ENCODE assay signal across 21 mouse cellular contexts in genomic region chr2:6423661-6424550, GRCm38 (mm10).
DNase-seq lines count a peak whose midpoint lies in the region; ATAC-seq lines count a peak whose summit lies in the region.
"Had no signal": no experiment of that assay in that cellular context is flagged by ENCODE, and none has a peak within 500 bp of the region (broad histone marks: within the 10 kb centered on the region; RNA-seq: fewer than 3 reads in every experiment).

No protein-coding gene starts in this region.

- H3K4me2 ChIP-seq in heart, embryonic 11.5 days: no peak overlapping the region
- no peak overlapping the region for H3K4me2 ChIP-seq in liver, embryonic 11.5 days
- no peak overlapping the region for H3K4me2 ChIP-seq in midbrain, embryonic 14.5 days (ENCODE audit: low read length)
- H3K4me2 ChIP-seq: embryonic facial prominence, embryonic 13.5 days; forebrain, embryonic 12.5 days; hindbrain, embryonic 15.5 days had no signal

- H3K27ac ChIP-seq in heart, embryonic 10.5 days: no peak overlapping the region
- no peak overlapping the region for H3K27ac ChIP-seq in heart, embryonic 11.5 days (ENCODE audit: low read depth, low read length)
- no peak overlapping the region for H3K27ac ChIP-seq in liver, embryonic 11.5 days (ENCODE audit: low read depth, low read length)
- no peak overlapping the region for H3K27ac ChIP-seq in midbrain, embryonic 14.5 days (replicated peaks; ENCODE audit: low read depth, low read length)
- H3K27ac ChIP-seq: embryonic facial prominence, embryonic 13.5 days; forebrain, embryonic 12.5 days; gastrocnemius, adult 2 months; hindbrain, embryonic 10.5 days; hindbrain, embryonic 15.5 days had no signal

- ATAC-seq in heart, embryonic 11.5 days (replicated peaks; ENCODE audit: insufficient number of reproducible peaks, low FRiP score, low TSS enrichment): no peak
- ATAC-seq in liver, embryonic 11.5 days (replicated peaks; ENCODE audit: low FRiP score): no peak
- ATAC-seq in midbrain, embryonic 14.5 days (ENCODE audit: low FRiP score, low TSS enrichment): no peak
- ATAC-seq: CD4-positive, CD25-positive, alpha-beta regulatory T cell, adult 4 months; forebrain, embryonic 16.5 days had no signal

- no peak overlapping the region for H3K4me3 ChIP-seq in heart, embryonic 10.5 days
- no peak overlapping the region for H3K4me3 ChIP-seq in heart, embryonic 11.5 days (ENCODE audit: low read depth, low read length)
- no peak overlapping the region for H3K4me3 ChIP-seq in liver, embryonic 11.5 days (ENCODE audit: low read depth, low read length)
- no peak overlapping the region for H3K4me3 ChIP-seq in midbrain, embryonic 14.5 days (replicated peaks; ENCODE audit: low read depth, low read length)
- H3K4me3 ChIP-seq: embryonic facial prominence, embryonic 13.5 days; forebrain, embryonic 12.5 days; gastrocnemius, adult 2 months; hindbrain, embryonic 10.5 days; hindbrain, embryonic 15.5 days had no signal

- no peaks in the 10 kb centered on the region for H3K27me3 ChIP-seq in heart, embryonic 10.5 days (ENCODE audit: insufficient read depth, poor library complexity, severe bottlenecking)
- H3K27me3 ChIP-seq in heart, embryonic 11.5 days (ENCODE audit: control insufficient read depth, insufficient read depth, low read length): no peaks in the 10 kb centered on the region
- H3K27me3 ChIP-seq in liver, embryonic 11.5 days (replicated peaks; ENCODE audit: control insufficient read depth, insufficient read depth, low read length): no peaks in the 10 kb centered on the region
- no peaks in the 10 kb centered on the region for H3K27me3 ChIP-seq in midbrain, embryonic 14.5 days (ENCODE audit: control insufficient read depth, insufficient read depth, low read length)
- H3K27me3 ChIP-seq: embryonic facial prominence, embryonic 13.5 days; forebrain, embryonic 12.5 days; hindbrain, embryonic 15.5 days had no signal

- H3K4me1 ChIP-seq in heart, embryonic 10.5 days: no peaks in the 10 kb centered on the region
- no peaks in the 10 kb centered on the region for H3K4me1 ChIP-seq in heart, embryonic 11.5 days (ENCODE audit: control insufficient read depth, insufficient read depth, low read length)
- H3K4me1 ChIP-seq in liver, embryonic 11.5 days (replicated peaks; ENCODE audit: control insufficient read depth, insufficient read depth, low read length): no peaks in the 10 kb centered on the region
- H3K4me1 ChIP-seq in midbrain, embryonic 14.5 days (ENCODE audit: control insufficient read depth, insufficient read depth, low read length): no peaks in the 10 kb centered on the region
- H3K4me1 ChIP-seq: embryonic facial prominence, embryonic 13.5 days; forebrain, embryonic 12.5 days; hindbrain, embryonic 10.5 days; hindbrain, embryonic 15.5 days had no signal

- peaks cover 34% of the 10 kb centered on the region; the same call in 1 of the 2 replicates for H3K36me3 ChIP-seq in heart, embryonic 10.5 days
- H3K36me3 ChIP-seq in heart, embryonic 11.5 days (ENCODE audit: control insufficient read depth, insufficient read depth, low read length): no peaks in the 10 kb centered on the region; the same call in 1 of the 2 replicates
- H3K36me3 ChIP-seq in liver, embryonic 11.5 days (ENCODE audit: control insufficient read depth, insufficient read depth, low read length): peaks cover 13% of the 10 kb centered on the region; the same call in 1 of the 2 replicates
- peaks cover 31% of the 10 kb centered on the region for H3K36me3 ChIP-seq in midbrain, embryonic 14.5 days (ENCODE audit: control insufficient read depth, insufficient read depth, low read length)

- H3K9me3 ChIP-seq in heart, embryonic 10.5 days: no peaks in the 10 kb centered on the region
- no peaks in the 10 kb centered on the region for H3K9me3 ChIP-seq in heart, embryonic 11.5 days (replicated peaks; ENCODE audit: control insufficient read depth, low read length)
- no peaks in the 10 kb centered on the region for H3K9me3 ChIP-seq in liver, embryonic 11.5 days (ENCODE audit: control insufficient read depth, low read length)
- H3K9me3 ChIP-seq in midbrain, embryonic 14.5 days (ENCODE audit: control insufficient read depth, low read length): no peaks in the 10 kb centered on the region
- H3K9me3 ChIP-seq: embryonic facial prominence, embryonic 13.5 days; forebrain, embryonic 12.5 days; hindbrain, embryonic 10.5 days; hindbrain, embryonic 15.5 days had no signal

- WGBS in heart, embryonic 10.5 days: 87% methylated on average over 24 of the region's 24 CpGs
- 84% methylated on average over 24 of the region's 24 CpGs for WGBS in heart, embryonic 11.5 days (ENCODE audit: insufficient replicate concordance)
- 87% methylated on average over 24 of the region's 24 CpGs for WGBS in liver, embryonic 11.5 days
- 91% methylated on average over 24 of the region's 24 CpGs for WGBS in midbrain, embryonic 14.5 days

- H3K9ac ChIP-seq in heart, embryonic 11.5 days (ENCODE audit: low read depth, low read length): no peak overlapping the region
- H3K9ac ChIP-seq in liver, embryonic 11.5 days (ENCODE audit: low read depth, low read length): no peak overlapping the region
- H3K9ac ChIP-seq in midbrain, embryonic 14.5 days (replicated peaks; ENCODE audit: low read length): no peak overlapping the region
- H3K9ac ChIP-seq: embryonic facial prominence, embryonic 13.5 days; forebrain, embryonic 12.5 days; hindbrain, embryonic 15.5 days had no signal

- DNase-seq in heart, embryonic 10.5 days (ENCODE audit: low spot score): peak; percentile 35
- DNase-seq in liver, embryonic 11.5 days (ENCODE audit: low spot score): peak; percentile 21
- no peak for DNase-seq in liver
- DNase-seq in adrenal gland, postnatal 10 days: peak; percentile 27
- DNase-seq in midbrain, embryonic 14.5 days: no peak
- DNase-seq in neural tube, embryonic 10.5 days (ENCODE audit: extremely low spot score, low spot score): no peak
- DNase-seq: B cell, adult 2 months; cerebellum, adult 11-12 months; cerebellum, adult 9-11 months; cerebellum, postnatal 36 days; gastrocnemius, adult 2 months; gastrocnemius, postnatal 25 days; kidney, adult 11 months; kidney, adult 9 months had no signal

Comparison
In these comparisons a context has a peak if more than half of its experiments do, and no peak if none do; other contexts are left out.
1. DNase-seq: peak in heart, embryonic 10.5 days (single experiment), liver, embryonic 11.5 days (single experiment) and adrenal gland, postnatal 10 days (single experiment); none in liver (single experiment), midbrain, embryonic 14.5 days (single experiment) and neural tube, embryonic 10.5 days (single experiment).